Mouse (Mus musculus): ENCODE data around the gene Med28.

The Med28 gene

DNA sequence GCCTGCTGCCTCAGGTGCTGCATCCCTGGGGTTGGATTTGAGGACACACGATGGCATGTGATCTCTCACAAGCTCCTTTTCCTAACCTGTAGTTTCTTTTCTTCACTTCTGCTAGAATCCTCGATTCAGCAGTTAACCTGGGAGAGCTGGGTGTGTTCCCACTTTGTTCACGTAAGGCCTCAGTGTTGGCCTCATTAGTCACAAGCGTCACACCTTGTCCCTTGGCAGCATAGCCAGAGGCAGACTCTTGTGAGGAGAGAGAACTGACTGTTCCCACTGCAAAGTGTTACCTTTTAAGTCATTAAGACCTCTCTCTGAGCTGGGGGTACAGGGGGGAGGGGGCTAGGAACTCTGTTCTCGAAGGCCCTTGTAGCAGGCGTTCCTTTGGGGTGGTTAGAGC, 7.1 kb upstream of the Med28 start:
- no peak for DNase-seq (ENCODE audit: low read depth, low spot score)

DNA sequence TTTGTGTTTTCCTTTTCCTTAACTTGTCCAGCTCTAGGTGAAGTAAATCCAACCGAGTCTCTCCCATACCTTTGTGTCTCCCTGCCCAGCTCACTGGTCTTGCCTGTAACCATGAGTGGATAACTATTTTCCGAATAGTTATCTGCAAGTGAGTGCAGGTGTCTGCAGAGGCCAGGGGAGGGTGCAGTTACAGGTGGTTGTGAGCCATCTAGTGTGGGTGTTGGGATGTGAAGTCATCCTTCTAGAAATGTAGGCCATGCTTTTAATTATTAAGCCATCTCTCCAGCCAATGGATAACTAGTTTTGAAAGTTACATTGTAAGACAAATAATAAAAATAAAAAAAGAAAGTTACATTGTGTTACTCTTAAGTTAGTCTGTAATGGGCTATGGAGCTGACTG, 6.5 kb upstream of the Med28 start:
- DNase-seq (ENCODE audit: low read depth, low spot score) = no peak

GRCm38 (mm10) chr5:45514599-45514998, 5.4 kb upstream of the Med28 start:
- DNase-seq (ENCODE audit: low read depth, low spot score) = no peak

DNA sequence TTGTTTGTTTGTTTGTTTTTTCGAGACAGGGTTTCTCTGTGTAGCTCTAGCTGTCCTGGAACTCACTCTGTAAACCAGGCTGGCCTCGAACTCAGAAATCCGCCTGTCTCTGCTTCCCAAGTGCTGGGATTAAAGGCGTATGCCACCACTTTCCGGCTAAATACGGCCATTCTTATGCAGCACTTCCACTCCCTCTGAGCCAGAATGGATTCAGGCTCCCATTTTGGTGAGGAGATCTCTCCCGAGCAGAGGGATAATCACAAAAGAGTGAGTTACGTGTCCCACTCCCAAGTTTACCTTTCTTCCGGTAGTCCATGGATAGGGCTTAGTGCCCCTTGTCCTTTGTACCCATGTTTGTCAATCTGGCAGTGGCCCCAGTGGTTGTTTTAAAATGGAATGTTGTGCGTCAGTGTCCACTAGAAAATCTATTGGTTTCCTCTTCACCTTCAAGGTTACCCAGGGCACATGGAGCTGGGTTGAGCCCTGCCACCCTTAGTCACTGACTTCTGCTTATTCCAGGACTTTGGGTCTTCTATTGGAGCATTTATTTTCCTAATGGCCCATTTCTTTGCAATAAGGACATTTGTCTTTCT, 4.8 kb upstream of the Med28 start:
- no peak for DNase-seq (ENCODE audit: low read depth, low spot score)

GRCm38 (mm10) chr5:45520809-45521110, 731 bp downstream of the Med28 start:
- DNase-seq (ENCODE audit: low read depth, low spot score) = no peak

DNA sequence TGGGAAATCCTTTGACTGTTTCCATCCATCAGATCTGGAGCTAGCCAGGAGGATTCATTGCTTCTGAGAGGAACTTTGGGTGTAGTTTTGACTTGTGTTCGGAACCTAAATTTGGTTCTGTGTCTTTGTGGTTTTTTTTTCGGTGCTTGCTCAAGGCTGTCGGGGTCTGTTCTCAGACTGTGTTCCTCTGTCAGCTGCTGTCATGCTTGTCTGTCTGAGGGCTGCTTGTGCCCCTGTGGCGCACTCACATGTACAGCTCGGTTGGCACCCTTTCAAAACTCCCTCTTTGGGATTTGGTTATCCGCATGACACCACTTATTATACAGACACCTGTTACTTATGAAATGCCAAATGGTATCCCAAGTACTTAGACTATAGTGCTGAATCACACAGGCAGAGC, 1.6 kb downstream of the Med28 start:
- no peak for DNase-seq (ENCODE audit: low read depth, low spot score)

DNA sequence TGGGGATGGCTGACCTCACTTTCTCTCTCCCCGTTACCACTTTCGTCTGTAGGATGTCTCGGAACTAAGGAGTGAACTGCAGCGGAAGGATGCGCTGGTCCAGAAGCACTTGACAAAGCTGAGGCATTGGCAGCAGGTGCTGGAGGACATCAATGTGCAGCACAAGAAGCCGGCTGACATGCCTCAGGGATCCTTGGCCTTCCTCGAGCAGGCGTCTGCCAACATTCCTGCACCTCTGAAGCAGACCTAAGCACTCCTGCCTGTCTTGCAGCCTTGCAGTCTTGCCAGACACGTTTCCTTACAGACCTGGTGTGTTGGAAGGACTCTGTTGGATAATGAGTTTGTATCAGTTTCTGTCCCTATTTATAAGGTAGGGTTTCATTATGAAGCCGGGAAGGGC, 5.1 kb downstream of the Med28 start:
- no peak for DNase-seq (ENCODE audit: low read depth, low spot score)

GRCm38 (mm10) chr5:45526338-45526737, 6.3 kb downstream of the Med28 start:
- DNase-seq (ENCODE audit: low read depth, low spot score) = no peak

GRCm38 (mm10) chr5:45529696-45530095, 9.7 kb downstream of the Med28 start:
- peak; percentile 52 for DNase-seq (ENCODE audit: low read depth, low spot score)

GRCm38 (mm10) chr5:45534319-45535098, 14.5 kb downstream of the Med28 start:
- peak; percentile 69 for DNase-seq (ENCODE audit: low read depth, low spot score)

GRCm38 (mm10) chr5:45535177-45535576, 15.1 kb downstream of the Med28 start:
- no peak for DNase-seq (ENCODE audit: low read depth, low spot score)

DNA sequence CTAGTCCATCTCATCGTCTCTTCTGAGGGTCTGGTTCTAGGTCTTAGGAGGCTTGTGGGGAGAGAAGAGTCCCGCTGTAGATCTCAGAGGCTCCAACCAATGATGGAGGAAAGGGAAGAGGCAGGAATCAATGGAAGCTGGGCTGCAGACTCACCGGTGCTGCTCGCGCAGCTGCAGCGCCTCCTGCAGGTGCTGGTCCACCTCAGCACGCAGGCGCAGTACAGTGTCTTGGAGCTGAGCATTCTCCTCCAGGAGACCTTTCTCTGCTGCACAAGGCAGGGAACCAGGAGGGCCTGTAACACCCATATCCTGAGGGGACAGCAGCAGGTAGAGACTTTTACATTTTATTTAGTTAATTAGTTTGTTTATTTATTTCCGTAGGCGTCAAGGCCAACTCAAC, 19.5 kb downstream of the Med28 start:
- DNase-seq (ENCODE audit: low read depth, low spot score) = no peak

- no peak for DNase-seq (ENCODE audit: low read depth, low spot score)
Observed at GRCm38 (mm10) chr5:45543374-45543773, 23.3 kb downstream of the Med28 start.

DNA sequence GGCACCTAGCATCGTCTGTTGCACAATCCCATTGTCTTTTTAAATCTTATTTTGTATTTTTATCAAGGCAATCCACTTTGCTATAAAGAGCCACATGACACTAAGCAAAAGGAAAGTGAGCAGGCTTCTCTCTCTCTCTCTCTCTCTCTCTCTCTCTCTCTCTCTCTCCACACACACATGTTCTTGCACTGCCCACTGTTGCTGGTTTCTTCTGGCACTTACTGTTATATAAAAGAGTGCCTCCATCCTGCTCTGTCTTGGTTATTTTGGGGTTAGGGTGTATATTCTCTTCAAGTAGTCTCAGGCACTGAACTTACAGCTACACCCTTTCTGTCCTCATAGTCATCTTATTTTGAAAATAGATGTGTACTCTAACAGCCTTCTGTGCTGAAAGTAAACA, 29.6 kb downstream of the Med28 start:
- no peak for DNase-seq (ENCODE audit: low read depth, low spot score)

DNA sequence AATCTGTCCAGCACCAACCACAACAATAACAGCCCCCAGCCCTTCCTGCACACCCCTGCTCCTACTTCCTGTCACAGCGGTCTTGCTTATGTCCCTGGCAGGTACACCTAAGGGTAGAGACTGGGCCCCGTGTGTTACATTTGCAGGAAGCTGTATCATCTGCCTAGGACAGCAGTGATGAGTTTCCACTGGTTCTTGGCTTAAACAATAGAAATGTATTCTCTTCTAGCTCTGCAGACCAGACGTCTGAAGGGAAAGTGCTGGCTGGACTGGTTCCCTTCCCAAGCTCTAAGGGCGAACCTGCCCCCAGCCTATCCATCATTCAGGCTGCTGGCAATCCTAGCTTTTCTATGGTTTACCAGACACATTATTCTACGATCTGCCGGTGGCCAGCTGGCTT, 44.0 kb downstream of the Med28 start:
- DNase-seq (ENCODE audit: low read depth, low spot score) = no peak

DNA sequence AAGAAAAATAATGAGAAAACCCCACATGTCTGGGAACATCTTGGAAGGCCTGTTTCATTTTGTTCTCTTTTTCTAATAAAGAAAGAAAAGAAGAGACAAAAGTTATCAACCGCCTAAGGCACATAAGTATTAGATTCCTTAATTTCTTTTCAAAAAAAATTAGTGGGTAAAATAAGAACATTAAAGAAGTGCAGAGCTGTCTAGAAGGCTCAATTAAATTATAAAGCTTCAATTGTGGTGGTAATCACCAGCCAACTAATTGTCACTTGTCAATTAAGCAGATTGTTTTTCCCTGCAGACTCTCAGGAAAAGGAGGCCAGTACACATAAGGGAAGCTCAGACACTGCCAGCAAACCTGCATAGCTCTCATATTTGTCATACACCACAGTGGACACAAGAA, 45.8 kb downstream of the Med28 start:
- DNase-seq (ENCODE audit: low read depth, low spot score) = no peak

DNA sequence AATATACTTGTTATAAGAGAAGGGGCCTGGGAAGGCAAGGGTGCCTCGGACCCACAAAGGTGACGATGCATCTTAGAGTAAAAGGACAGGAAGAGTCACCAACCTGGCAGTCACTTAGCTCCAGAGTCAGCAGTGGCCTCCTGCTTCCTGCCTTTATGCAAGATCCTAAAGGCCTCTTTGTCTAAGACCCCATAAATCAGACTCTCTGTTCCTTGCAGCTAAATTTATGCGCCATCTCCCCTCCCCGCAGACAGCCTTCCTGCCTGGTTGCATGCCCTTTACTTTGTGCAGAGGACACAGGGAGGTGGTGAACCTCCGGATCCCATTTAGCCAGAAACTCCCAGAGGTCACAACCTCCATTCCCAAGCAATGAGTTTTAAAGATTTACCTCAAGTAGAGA, 52.8 kb downstream of the Med28 start:
- DNase-seq (ENCODE audit: low read depth, low spot score) = peak; percentile 25

DNA sequence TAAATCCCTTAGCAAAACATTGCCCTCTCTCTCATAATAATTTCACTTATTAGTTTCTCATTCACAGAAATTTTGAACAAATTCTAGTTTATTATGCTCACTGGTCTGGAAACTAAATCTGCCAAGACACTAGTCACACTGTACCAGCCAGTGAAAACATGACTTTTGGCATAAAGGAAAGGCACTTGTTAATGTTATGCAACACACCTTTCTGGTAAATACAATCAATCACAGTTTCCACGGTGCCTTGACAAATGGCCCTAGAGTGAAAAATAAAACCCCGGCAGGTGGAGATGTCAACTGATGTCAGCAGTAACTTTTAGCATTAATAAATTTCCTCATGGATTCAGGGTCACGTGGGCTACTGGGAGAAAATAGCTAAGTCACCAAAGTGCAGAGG, 56.7 kb downstream of the Med28 start:
- no peak for DNase-seq (ENCODE audit: low read depth, low spot score)

DNA sequence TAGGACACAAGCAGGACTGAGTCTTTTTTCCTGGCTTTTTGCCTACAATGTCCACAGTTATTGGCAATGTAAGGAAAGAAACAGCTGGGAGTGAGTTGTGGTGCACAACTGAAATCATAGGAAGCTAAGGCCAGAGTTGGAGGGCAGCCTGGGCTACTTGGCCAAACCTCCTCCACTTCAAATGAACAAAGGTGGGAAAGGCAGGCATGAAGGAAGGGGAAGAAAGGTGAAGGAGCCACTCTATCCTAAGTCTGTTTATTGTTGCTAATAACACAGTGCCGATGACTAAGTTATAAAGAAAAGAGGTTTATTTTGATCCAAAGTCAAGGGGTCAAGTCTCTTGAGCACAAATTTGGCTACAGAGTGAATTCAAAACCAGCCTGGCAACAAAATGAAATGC, 57.3 kb downstream of the Med28 start:
- no peak for DNase-seq (ENCODE audit: low read depth, low spot score)

All from forelimb bud, embryonic 11.5 days (tissue).